Mouse (Mus musculus) T-helper 17 cell (primary cell): ENCODE measurements around the gene Hist1h3g.
"Not testable (repeated sequence)": the region's sequence is repeated elsewhere in the genome, so short reads cannot be mapped to it uniquely, and the experiment has no call there.

Source experiments
- in situ Hi-C, 2 experiments: fragments of 300-600 bp; cut with MboI, MseI; formaldehyde crosslinking; loops; 1 replicate in 1 of 2; 2 replicates in 1 of 2; pipeline ENCODE4 v1.15.1; 2025; ENCODE audit warnings: high pct_unique_total_duplicates in 2 of 2

The Hist1h3g gene

DNA sequence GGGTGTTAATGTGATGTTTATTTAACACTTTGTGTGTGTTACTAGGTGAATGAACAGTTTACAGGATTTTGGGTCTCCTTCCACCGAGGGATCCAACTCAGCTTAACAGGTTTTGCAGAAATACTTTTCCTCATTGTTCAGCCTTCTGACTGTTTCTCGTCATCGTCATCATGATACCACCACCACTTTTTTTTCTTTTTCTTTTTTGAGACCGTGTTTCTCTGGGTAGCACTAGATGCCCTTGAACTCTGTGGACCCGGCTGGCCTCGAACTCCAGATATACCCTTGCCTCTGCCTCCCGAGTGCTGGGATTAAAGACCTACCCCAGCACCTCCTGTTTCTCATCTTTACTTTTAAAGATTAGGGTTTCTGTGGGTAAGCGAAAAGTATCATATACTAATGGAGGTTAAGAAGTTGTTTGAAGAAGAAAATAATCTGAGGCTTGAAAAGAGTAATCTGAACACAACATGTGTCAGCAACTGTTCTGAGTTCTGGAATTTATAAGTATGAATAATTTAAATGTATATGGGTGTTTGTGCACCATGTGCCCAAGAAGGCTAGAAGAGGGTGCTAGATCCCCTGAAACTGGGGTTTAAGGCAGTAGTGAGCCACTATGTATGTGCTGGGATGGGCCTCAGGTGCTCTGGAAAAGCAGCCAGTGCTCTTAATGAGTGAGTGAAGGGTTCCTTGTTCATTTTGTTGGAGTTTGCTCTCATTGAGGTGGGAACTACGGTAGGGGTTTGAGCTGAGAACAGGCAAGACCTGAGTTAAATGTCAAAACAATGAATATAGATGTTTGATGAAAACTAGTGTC lies 2.8 kb upstream of the Hist1h3g start:
- in situ Hi-C loops = loop anchor here in 1 of 2 experiments (5.0 to 10.0 kb wide), 3 partner anchors 50 to 1818 kb away; partner anchors contain the start of genes Hist1h2ai, Hist1h2an, Hist1h2bl and Hist1h2bp

DNA sequence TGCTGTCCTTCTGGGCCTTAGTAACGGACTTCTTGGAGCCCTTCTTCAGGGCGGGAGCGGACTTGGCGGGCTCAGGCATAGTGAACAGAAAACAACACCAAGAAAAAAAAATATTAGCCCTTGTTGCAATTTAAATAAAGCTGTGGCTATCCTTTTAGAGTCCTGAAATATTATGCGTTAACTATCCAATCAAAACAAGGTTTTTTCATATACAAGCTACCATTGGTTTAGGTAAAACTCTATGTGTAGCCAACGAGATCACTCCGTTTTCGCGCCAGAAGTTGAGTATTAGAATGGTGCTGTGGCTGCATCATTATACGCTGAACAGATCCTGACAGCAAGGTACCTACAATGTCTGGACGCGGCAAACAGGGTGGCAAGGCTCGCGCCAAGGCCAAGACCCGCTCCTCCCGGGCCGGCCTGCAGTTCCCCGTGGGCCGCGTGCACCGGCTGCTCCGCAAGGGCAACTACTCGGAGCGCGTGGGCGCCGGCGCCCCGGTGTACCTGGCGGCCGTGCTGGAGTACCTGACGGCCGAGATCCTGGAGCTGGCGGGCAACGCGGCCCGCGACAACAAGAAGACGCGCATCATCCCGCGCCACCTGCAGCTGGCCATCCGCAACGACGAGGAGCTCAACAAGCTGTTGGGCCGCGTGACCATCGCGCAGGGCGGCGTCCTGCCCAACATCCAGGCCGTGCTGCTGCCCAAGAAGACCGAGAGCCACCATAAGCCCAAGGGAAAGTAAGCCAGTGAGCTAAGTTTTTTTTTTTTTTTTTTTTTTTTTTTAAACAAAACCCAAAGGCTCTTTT lies 1.5 kb upstream of the Hist1h3g start, which contains the start of gene Hist1h2af:
Gene Hist1h2af, plus strand, starts transcription at position 347 of the 808 bp plus-strand sequence.
- in situ Hi-C loops = loop anchor here in 1 of 2 experiments (5.0 to 10.0 kb wide), 3 partner anchors 49 to 1819 kb away; partner anchors contain the start of genes Hist1h2ai, Hist1h2an, Hist1h2bl and Hist1h2bp

DNA sequence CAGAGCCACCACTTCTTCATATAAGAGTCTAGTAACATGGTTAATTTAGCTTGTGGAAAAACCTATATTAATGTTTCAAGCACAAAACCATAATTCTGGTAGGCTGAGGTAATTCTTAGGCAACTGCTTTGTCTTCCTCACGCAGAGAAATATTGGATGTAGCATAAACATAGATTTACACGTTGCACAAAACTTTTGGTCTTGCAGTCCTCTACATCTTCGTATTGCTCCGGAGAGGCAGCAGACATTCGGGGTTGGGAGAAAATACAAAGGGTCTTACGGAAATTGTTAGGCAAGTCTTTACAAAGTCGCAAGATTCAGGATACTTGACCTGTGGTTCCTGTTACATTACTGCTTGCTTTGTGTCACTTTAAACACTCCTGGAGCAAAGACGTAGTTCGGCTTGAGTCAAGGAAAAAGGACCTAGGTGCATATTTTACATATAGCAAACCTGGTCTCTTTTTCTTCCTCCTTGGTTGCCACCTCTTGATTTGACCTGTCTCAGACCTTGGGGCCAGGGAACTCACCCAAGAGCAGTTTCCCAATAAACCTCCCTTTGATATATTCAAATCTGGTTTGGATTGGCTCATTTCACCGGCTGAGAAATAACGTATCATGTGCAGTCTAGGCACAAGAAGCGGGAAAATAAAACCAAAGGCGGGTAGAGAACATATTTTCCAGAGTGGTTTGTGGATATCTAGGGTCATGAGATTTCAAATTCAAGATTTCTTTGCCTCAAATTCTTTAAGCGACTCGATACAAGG lies 672 bp upstream of the Hist1h3g start:
- in situ Hi-C loops = loop anchor here (5.0 to 10.0 kb wide), 6 partner anchors 43 to 1820 kb away; partner anchors contain the start of genes Hist1h2ai (in 2 of the 2), Hist1h2bl (in 2 of the 2), Hist1h3h (in 2 of the 2) and Hist1h2ah (in 1 of the 2)

DNA sequence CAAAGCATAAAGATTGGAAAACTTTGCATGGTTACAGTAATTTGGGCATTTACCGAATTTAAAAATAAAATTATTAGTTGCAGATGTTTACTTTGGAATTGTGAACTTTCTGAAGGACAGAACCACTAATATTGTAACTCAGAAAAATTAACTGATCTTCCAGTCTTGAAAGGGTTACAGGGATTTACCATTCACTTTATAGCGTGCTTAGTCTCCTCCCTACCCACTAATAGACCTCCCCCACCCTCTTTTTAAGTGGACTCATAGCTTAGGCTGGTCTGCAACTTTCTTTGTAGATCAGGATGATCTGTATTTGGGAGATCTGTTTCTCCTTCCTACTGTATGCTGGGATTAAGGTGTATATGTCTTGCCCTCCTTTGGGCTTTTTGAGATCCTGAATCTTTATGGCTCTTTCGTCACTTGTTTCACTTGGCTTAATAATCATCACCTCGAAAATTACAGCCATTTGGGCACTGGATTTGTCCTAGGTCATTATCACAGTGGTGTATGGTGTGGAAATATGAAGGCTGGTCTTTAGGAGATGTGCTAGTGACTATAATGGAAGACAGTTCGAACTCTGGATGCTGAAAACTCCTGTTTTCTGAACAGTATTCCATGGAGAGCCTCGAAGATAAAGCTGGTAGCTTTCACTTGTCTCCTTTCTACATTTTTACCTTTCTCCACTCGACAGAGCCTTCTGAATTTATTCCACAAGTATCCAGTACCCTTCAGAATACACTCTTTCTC lies 1.0 kb downstream of the Hist1h3g start:
- in situ Hi-C loops = loop anchor here (5.0 to 10.0 kb wide), 4 partner anchors 41 to 1821 kb away; partner anchors contain the start of genes Hist1h2ai (in 2 of the 2), Hist1h2bl (in 2 of the 2), Hist1h3h (in 2 of the 2) and Hist1h2ah (in 1 of the 2)

DNA sequence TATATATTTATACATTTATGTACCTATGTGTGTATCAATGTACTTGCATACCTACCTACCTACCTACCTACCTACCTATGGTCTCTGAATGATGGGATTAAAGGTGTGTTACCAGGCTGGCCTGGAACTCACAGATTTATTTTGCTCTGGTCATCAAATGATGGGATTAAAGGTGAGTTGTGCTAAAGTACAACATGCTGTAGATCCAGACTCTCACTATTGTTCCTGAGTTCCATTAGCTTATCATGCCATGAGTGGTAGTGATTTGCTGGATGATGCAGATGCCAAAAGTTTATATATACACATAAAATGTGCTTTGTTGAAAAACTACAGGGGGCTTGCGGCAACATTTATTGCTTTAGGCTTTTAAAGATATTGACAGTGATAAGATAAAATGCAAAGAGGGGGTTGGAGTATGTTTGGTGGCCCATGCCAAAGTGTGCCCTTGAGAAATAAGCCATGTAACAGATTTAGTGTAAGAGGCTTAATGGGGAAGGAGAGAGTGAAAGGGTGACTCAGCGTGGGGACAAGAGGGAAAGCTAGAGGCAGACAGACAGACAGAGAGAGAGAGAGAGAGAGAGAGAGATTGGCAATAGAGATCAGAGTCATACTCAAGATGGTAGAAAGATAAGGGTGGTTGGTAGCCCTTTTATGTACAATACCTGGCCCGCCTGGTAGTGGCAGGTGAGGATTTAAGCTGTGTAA lies 1.9 kb downstream of the Hist1h3g start:
- in situ Hi-C loops = loop anchor here (5.0 to 10.0 kb wide), 4 partner anchors 40 to 1822 kb away; partner anchors contain the start of genes Hist1h2ai (in 2 of the 2), Hist1h2bl (in 2 of the 2), Hist1h3h (in 2 of the 2) and Hist1h2ah (in 1 of the 2)

DNA sequence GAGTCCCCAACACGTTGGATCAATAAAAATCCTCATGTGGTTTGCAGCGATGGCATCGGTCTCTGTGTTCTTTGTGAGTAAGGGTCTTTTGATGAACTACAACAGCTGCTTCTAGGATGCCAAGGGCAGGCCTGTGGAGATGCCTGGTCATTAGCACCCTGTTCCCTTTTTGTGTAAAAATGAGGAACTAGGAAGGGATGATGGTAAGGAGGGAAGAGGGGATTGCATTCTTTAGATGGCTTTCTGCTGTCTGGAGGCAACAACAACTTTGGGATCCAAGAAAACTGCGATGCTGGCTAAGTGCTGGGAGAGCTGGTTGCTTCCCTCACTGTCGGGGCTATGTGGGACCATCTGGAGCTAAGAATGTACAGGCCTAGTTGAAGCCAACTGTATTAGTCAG lies 3.0 kb downstream of the Hist1h3g start:
- in situ Hi-C loops = loop anchor here (5.0 to 10.0 kb wide), 4 partner anchors 39 to 1823 kb away; partner anchors contain the start of genes Hist1h2ai (in 2 of the 2), Hist1h2bl (in 2 of the 2), Hist1h3h (in 2 of the 2) and Hist1h2ah (in 1 of the 2)

DNA sequence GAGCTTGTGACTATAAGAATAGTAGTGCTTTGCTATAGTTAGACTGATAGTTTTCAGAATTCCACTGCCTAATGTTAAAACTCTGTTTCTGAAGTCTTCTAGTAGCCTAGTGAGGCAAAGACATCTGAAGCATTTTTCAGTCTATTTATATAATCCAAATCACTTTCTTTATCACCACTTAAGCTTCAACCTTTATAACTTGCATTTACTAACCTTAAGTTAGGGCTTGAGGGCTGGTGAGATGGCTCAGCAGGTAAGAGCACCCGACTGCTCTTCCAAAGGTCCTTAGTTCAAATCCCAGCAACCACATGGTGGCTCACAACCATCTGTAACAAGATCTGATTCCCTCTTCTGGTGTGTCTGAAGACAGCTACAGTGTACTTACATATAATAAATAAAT lies 4.6 kb downstream of the Hist1h3g start:
- in situ Hi-C loops = loop anchor here (5.0 to 10.0 kb wide), 4 partner anchors 37 to 1825 kb away; partner anchors contain the start of genes Hist1h2ai (in 2 of the 2), Hist1h2bl (in 2 of the 2), Hist1h3h (in 2 of the 2) and Hist1h2ah (in 1 of the 2)

DNA sequence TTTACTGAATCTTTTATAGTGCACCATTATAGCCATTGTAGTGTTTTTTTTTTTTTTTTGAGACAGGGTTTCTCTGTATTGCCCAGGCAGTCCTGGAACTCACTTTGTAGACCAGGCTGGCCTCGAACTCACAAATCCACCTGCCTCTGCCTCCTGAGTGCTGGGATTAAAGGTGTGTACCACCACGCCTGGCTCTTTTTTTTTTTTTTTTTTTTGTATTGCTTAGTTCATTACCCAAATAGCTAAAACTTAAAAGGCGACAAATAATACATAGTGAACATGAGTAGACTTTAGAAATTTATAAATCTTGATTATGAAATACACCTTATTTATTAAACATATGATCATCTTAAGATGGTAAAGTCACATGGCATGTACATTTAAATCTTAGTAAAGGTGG lies 6.3 kb downstream of the Hist1h3g start:
- in situ Hi-C loops = no loop called here

DNA sequence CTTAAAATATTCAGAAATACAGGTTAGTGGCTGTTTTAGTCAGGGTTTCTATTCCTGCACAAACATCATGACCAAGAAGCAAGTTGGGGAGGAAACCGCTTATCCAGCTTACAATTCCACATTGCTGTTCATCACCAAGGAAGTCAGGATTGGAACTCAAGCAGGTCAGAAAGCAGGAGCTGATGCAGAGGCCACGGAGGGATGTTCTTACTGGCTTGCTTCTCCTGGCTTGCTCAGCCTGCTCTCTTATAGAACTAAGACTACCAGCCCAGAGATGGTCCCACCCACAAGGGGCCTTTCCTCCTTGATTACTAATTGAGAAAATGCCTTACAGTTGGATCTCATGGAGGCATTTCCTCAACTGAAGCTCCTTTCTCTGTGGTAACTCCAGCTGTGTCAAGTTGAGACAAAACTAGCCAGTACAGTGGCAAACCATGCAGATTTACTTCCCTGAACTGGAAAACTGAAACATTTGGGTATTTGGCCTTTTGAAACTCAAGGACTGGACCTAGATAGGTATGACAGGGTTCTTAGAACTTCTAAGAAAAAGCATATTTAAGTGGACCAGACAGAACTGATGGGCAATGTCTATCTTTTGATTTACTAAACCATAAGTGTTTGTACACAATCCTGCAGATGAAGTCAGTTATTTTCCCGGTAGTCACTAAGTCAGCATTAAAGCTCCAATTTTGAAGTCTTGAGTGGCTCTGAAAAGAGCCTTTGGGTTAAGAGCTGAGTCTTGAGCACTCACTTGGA lies 7.2 kb downstream of the Hist1h3g start:
- in situ Hi-C loops = not testable (repeated sequence)

DNA sequence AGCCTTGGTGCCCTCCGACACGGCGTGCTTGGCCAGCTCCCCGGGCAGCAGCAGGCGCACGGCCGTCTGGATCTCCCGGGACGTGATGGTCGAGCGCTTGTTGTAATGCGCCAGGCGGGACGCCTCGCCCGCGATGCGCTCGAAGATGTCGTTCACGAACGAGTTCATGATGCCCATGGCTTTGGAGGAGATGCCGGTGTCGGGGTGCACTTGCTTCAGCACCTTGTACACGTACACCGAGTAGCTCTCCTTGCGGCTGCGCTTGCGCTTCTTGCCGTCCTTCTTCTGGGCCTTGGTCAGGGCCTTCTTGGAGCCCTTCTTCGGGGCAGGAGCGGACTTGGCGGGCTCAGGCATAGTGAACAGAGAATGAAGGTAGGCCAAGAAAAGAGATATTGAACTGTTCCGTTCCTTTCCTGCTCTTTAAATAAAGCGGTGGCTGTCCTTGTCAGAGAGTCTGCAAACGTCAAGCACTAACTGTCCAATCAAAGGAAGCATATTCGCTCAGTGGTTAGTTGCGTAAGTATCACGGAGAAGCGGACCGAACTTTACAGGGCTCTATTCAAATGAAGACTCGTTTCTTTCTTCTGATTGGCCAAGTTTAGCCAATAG lies 7.9 kb downstream of the Hist1h3g start, which contains the start of gene Hist1h2bh:
Gene Hist1h2bh, minus strand, starts transcription at position 394 of the 609 bp plus-strand sequence.
- in situ Hi-C loops = not testable (repeated sequence)

DNA sequence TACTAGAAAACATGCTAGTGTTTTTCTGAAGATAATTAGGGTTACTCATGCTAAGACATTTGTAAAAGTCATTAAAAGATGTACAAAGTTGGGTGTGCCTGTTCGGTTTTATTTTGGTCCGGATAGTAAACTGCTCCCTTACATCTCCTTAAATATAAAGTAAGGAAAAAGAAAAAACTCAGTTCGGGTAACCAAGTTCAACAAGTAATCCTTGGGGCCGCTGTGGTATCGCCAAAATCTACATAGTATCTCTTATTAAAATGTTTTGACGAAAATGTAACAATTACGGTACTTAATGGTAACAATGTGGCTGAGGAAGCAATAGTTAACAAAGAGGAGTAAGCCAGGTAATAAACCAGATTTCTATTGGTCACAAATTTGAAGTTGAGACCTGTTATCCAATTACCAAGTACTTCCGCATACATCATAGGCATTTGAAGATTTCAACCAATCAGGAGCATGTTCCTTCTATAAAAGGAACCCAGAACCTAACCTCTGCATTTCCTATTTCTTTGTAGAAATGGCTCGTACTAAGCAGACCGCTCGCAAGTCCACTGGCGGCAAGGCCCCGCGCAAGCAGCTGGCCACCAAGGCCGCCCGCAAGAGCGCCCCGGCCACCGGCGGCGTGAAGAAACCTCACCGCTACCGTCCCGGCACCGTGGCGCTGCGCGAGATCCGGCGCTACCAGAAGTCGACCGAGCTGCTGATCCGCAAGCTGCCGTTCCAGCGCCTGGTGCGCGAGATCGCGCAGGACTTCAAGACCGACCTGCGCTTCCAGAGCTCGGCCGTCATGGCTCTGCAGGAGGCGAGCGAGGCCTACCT lies 9.0 kb downstream of the Hist1h3g start, which contains the start of gene Hist1h3f:
Gene Hist1h3f, plus strand, starts transcription at position 88 of the 822 bp plus-strand sequence.
- in situ Hi-C loops = no loop called here

DNA sequence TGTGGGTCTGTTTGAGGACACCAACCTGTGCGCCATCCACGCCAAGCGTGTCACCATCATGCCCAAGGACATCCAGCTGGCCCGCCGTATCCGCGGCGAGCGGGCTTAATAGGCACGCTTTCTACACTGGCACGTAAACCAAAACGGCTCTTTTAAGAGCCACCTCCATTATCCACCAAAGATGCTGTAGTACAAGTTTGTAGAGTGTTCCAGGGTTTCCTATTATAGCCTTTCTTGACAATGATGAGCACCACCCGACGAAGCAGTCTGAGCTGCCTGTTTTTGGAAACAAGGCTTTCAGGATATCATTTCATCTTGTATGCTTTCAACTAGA lies 9.5 kb downstream of the Hist1h3g start:
- in situ Hi-C loops = not testable (repeated sequence)

DNA sequence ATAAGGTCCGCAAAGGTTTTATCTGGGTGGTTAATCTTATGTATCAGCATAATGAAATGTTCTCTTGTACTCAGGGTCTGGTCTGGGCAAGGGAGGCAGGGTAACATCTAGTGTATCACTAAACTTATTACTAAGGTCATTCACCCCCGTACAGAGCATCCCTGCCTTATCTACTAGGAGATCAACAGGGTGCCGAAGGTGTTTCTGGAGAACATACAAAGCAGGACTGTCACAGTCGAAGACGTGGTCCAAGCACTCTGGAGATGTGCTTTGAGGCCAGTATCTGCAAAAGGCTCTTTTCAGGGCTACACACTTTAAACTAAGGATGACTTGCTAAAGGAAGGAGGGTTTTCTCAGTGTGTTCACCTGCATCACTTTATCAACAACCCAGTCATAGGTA lies 11.5 kb downstream of the Hist1h3g start:
- in situ Hi-C loops = no loop called here

DNA sequence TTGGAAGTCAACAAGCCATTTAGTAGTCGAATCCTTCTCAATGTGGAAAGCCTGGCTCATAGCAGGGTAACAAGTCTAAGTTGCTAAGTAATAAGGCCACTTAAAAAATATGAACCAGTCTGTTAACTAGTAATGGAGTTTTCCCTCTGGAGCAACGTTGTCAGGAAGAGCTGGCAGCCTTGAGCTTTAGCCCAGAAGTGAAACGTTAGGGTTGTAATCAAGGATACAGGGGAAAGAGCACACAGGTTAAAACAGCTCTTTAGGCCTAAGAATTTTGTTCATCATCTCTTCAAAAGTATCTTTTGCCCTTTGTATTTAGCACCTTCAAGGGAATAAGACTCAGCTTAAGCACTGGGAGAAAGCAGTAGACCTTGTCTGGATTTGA lies 15.5 kb downstream of the Hist1h3g start:
- in situ Hi-C loops = loop anchor here (10.0 to 25.0 kb wide), 2 partner anchors 1506 to 1738 kb away; partner anchors contain the start of genes Hist1h2ag (in 1 of the 2), Hist1h2ao (in 1 of the 2), Hist1h2bj (in 1 of the 2) and Hist1h2bq (in 1 of the 2)

DNA sequence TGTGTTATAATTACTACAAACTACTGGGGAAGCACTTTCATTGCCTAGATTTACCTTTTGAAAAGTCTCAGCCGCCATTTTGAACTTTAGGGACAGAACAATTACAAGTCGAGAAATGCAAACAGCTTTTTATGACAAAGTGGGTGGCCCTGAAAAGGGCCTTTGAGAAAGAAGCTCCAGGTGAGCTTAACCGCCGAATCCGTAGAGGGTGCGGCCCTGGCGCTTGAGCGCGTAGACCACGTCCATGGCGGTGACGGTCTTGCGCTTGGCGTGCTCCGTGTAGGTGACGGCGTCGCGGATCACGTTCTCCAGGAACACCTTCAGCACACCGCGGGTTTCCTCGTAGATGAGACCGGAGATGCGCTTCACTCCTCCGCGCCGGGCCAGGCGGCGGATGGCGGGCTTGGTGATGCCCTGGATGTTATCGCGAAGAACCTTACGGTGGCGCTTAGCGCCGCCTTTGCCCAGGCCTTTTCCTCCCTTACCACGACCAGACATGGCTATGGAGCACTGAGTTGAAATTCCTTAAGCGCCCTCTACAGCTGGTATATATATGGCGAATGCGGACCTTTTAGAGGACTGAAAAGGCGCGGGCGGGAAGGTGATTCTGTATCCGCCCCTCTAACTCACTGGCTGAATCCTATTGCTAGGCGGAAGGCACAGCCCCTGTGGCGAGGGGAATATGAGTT lies 16.1 kb downstream of the Hist1h3g start, which contains the start of gene Hist1h4f:
Gene Hist1h4f, minus strand, starts transcription at position 503 of the 689 bp plus-strand sequence.
- in situ Hi-C loops = loop anchor here (10.0 to 25.0 kb wide), 2 partner anchors 1506 to 1739 kb away; partner anchors contain the start of genes Hist1h2ag (in 1 of the 2), Hist1h2ao (in 1 of the 2), Hist1h2bj (in 1 of the 2) and Hist1h2bq (in 1 of the 2)
